Mouse (Mus musculus) spleen, adult 2 months (tissue): ENCODE results near the gene Ptk7. TPM values are rescaled to one million over a fixed set of nuclear protein-coding genes. Genes with fewer than 3 reads are reported as not detected.
A peak's percentile ranks its signal among the peaks of the same experiment; 100 is the strongest.

Experiments
- DNase-seq, 2 experiments: peaks; one replicate each; pipeline versions ENCODE4 v3.0.0 to v3.0.0-alpha.2; 2012 to 2021; ENCODE audit warnings: low spot score in 2 of 2, low read depth in 1 of 2
- H3K27ac ChIP-seq: fragments of 200-500 bp; 2 replicates; pipeline ENCODE4 v1.5.1; 2012; ENCODE audit warnings: low read length, inconsistent platforms; ENCODE audit not compliant: insufficient read depth
- H3K27me3 ChIP-seq: fragments of 200-500 bp; 2 replicates; pipeline ENCODE4 v1.6.1; 2012; ENCODE audit warnings: mild to moderate bottlenecking, moderate library complexity, low read length, inconsistent platforms; ENCODE audit not compliant: control insufficient read depth, insufficient read depth
- H3K36me3 ChIP-seq: fragments of 200-500 bp; 2 replicates; pipeline ENCODE4 v1.6.1; 2012; ENCODE audit warnings: mild to moderate bottlenecking, low read length, inconsistent platforms; ENCODE audit not compliant: control insufficient read depth, insufficient read depth
- H3K4me1 ChIP-seq: fragments of 200-500 bp; 2 replicates; pipeline ENCODE4 v1.6.1; 2011; ENCODE audit warnings: inconsistent platforms; ENCODE audit not compliant: control insufficient read depth, insufficient read depth, insufficient read length
- H3K4me3 ChIP-seq: fragments of 200-500 bp; 2 replicates; pipeline ENCODE4 v1.5.1; 2011; ENCODE audit warnings: mild to moderate bottlenecking, inconsistent platforms; ENCODE audit not compliant: insufficient read depth, insufficient read length; ENCODE audit errors: extremely low read depth
- CTCF ChIP-seq: fragments of 200-500 bp; IDR thresholded peaks from 2 replicates; pipeline ENCODE4 v1.5.1; 2011; ENCODE audit warnings: mild to moderate bottlenecking, inconsistent platforms; ENCODE audit not compliant: insufficient read depth, insufficient read length, insufficient replicate concordance; ENCODE audit errors: extremely low read depth
- POLR2A ChIP-seq: fragments of 200-500 bp; IDR thresholded peaks from 2 replicates; pipeline ENCODE4 v1.6.1; 2011; ENCODE audit warnings: low read depth, low read length, inconsistent platforms
- WGBS: fragments of 180-500 bp; shearing (Covaris S2); methylation state at CpG from one replicate; pipeline ENCODE4 v1.1.7; 2018; 5-methylcytosine and 5-hydroxymethylcytosine counted together
- polyA plus RNA-seq: library from polyadenylated mRNA; depleted of rRNA; stranded (reverse); fragments of >200 nt; gene quantifications from 2 replicates; pipeline ENCODE4 v1.2.3, GENCODE M21; 2012

Ptk7 gene
- polyA plus RNA-seq, 1 experiment = 8.5 TPM

DNA sequence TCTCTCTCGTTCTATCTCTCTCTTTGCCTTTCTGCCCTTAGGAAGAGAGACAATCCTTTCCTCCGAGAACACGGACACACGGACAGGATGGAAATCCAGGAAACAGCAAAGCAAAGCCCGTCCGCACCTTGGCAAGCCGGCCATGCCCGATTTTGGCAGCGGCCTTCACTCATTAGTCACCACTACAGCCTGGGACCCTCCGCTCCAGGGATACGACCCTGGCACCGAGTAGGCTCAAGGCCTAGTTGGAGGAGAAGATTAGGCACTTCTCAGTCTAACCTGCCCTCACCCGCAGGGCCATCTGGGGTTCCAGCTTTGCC, 873 bp downstream of the Ptk7 start:
- TF ChIP-seq POLR2A (no peak), CTCF (no peak)
- H3K36me3 ChIP-seq = peaks cover 1% of the 10 kb centered on the region
- H3K27me3 ChIP-seq = peaks cover 7% of the 10 kb centered on the region

DNA sequence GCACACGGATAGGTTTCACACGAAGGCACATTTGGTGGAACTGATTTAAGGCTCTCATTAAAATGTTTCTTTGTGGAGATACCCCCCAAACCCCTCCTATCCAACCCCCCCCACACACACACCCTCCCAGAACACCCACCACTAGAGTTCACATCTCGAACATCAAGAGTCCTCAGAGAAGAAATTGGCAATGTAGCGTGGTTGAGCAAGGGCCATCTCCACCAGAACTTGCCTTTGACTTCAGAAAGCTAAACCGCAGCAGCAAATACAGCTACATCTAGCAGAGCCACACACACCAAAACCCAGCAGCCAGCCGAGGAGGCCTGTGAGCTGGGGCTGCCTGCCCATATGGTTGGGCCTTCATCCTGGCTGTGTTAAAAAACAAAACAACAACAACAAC, 1.9 kb downstream of the Ptk7 start:
- H3K36me3 ChIP-seq = peaks cover 1% of the 10 kb centered on the region
- H3K27me3 ChIP-seq = peaks cover 7% of the 10 kb centered on the region
- no peak for DNase-seq
- no peak overlapping the region for H3K4me3 ChIP-seq
- WGBS = 86% methylated on average over 6 of the region's 6 CpGs
- H3K27ac ChIP-seq = no peak overlapping the region
- TF ChIP-seq CTCF (no peak), POLR2A (no peak)
- peaks cover 4% of the 10 kb centered on the region; the same call in 1 of the 2 replicates for H3K4me1 ChIP-seq

More for the DNA sequence above, 873 bp downstream of the Ptk7 start:
- peak overlapping the region; percentile 36; the same call in 1 of the 2 replicates for H3K27ac ChIP-seq
- no peak for DNase-seq
- H3K4me3 ChIP-seq = peak overlapping the region; percentile 49; the same call in 1 of the 2 replicates
- 6% methylated on average over 13 of the region's 13 CpGs for WGBS
- peaks cover 4% of the 10 kb centered on the region; the same call in 1 of the 2 replicates for H3K4me1 ChIP-seq

DNA sequence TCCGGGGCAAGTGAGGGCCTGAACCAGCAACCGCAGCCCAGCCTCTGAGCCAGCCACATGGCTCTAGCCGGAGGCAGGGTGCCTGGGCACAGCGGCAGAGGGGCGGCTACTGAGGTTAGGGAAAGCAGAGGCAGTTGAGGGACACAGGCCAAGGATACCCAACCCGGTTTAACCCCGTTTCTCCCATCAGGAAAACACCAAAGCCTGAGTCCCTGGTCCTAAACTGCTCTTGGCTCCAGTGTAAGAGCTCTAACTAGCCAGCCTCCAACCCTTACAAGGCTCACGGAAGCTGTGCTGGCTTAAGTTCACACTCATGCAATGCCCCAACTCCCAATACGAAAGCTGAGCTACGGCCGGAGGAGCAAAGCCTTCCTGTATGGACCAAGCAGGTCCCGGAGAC, 4.7 kb downstream of the Ptk7 start:
- peaks cover 7% of the 10 kb centered on the region for H3K27me3 ChIP-seq
- 73% methylated on average over 12 of the region's 12 CpGs for WGBS
- peaks cover 4% of the 10 kb centered on the region; the same call in 1 of the 2 replicates for H3K4me1 ChIP-seq
- no peak for DNase-seq
- no peak overlapping the region for H3K4me3 ChIP-seq
- H3K27ac ChIP-seq = no peak overlapping the region
- H3K36me3 ChIP-seq = no peaks in the 10 kb centered on the region
- TF ChIP-seq POLR2A (no peak), CTCF (no peak)

DNA sequence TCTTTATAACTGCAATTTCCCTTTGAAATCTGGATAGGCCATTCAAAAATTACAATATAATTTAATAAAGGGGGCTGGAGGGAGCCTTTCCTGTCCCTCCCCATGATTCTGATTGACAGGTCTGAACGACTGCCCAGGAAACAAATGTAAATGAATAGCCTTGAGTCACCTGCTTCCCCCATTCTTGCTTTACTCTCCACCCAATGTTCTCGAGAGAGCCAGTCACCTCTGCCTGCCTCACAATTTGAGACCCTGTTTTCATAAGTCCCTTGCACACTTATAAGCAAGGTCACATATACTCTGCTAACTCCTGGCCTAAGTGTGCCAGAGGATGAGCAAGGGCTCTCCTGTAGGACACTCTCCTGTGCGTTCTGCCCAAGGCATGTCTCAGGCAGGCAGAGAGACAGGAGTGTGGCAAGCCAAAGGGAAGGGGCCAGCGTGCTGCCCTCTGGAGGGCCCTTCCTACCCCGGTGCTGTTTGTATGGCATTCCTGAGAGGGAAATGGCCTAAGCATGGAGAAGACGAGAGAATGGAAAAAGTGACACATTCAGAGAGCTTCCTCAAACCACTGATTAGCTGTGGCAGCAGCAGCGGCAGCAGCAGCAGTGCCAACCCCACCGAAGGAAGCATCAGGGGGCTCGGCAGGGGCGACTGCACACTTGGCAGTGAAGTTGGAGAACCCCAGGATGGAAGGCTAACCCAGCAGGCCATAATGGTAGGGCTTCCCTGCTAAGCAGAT, 5.3 kb downstream of the Ptk7 start:
- no peak for TF ChIP-seq POLR2A
- no peak for TF ChIP-seq CTCF
- WGBS = 30% methylated on average over 10 of the region's 10 CpGs
- Histone ChIP-seq H3K36me3 (no peaks in the 10 kb centered on the region), H3K27ac (no peak overlapping the region), H3K4me1 (peaks cover 1% of the 10 kb centered on the region; the same call in 1 of the 2 replicates), H3K4me3 (no peak overlapping the region), H3K27me3 (peaks cover 4% of the 10 kb centered on the region; the same call in 1 of the 2 replicates)
- no peak for DNase-seq

DNA sequence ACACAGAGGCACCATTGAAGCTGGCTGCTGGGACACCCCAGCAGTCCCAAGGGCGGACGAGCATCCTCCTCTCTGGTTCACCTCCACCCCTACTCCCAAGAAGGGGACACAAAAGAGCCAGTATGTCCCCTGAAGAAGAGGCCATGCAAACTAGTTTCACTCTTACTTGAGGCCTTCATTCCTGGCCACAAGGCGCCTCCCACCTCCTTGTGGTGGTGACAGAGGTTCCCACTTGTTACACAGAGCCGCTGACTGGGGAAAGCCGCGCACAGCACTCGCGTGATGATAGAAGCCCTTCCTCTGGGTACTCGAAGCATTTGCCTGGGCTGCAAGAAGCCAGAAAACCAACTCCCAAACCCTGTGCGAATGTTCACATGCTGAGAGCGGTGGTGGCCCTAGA, 7.0 kb downstream of the Ptk7 start:
- TF ChIP-seq CTCF (no peak), POLR2A (no peak)
- DNase-seq = no peak
- WGBS = 33% methylated on average over 11 of the region's 11 CpGs
- Histone ChIP-seq H3K27me3 (no peaks in the 10 kb centered on the region), H3K36me3 (no peaks in the 10 kb centered on the region), H3K4me3 (no peak overlapping the region), H3K4me1 (no peaks in the 10 kb centered on the region), H3K27ac (no peak overlapping the region)

DNA sequence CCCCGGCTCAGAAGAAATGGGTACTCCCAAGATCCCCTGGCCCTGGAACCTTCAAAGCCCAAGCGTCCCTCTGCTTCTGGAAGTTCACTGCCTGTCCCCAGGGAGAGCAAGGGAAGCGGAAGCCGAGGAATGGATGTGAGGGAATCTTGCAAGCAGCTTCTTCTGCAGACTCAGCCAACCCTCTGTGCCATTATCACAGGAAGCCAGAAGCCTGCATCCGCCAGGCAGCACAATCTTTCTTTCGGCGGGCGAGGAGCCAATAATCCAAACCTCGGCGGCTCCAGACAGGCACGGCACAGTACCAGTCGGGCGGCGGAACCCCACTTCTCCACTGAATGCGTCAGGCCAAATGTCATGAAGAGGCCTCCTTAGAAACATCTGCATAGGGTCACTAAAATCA, 8.0 kb downstream of the Ptk7 start:
- Histone ChIP-seq H3K27me3 (no peaks in the 10 kb centered on the region), H3K36me3 (no peaks in the 10 kb centered on the region), H3K4me1 (no peaks in the 10 kb centered on the region), H3K4me3 (no peak overlapping the region), H3K27ac (no peak overlapping the region)
- DNase-seq = no peak
- TF ChIP-seq POLR2A (no peak), CTCF (no peak)
- WGBS = 76% methylated on average over 15 of the region's 15 CpGs

DNA sequence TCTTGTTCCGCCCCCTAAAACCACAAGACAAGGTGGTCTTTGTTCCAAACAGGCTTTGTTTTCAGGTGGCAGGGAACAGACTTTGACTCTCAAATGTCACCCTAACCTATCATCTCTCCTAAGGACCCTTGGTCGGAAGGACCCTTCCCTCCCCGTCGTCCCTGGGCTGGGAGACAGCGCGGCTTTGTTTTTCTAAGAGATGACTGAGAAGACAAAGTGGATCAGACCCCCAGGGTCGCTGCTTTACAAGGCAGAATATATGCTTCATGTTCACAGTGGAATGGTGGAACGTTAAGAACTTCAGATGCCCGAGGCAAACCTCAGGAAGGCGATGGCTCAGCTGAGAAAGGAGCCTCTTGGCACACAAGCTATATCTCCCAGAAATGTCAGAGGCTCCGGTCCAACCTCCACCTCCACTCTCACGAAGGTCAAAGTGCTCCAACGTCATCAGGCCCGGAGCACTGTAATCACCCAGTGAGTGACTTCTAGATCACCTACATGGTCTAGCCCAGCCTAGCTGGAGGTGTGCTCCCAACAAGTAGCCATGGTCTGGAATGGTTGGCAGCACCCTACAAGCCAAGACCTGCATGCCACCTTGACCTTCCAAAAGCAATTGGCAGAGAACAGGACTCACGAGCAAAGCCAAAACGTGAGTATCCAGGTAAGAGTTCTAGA, 9.5 kb downstream of the Ptk7 start:
- Histone ChIP-seq H3K4me3 (no peak overlapping the region), H3K27me3 (no peaks in the 10 kb centered on the region), H3K4me1 (no peaks in the 10 kb centered on the region), H3K36me3 (no peaks in the 10 kb centered on the region), H3K27ac (no peak overlapping the region)
- TF ChIP-seq POLR2A (no peak), CTCF (no peak)
- DNase-seq = no peak
- WGBS = 91% methylated on average over 16 of the region's 16 CpGs
